Mouse (Mus musculus): ENCODE results near the gene Hist2h2ac. TPM values are rescaled to one million over a fixed set of nuclear protein-coding genes. Genes with fewer than 3 reads are reported as not detected.
"Not testable (repeated sequence)": the region's sequence is repeated elsewhere in the genome, so short reads cannot be mapped to it uniquely, and the experiment has no call there.

Gene Hist2h2ac
- polyA plus RNA-seq, 1 experiment from 2014 or later = 10.8 TPM

DNA sequence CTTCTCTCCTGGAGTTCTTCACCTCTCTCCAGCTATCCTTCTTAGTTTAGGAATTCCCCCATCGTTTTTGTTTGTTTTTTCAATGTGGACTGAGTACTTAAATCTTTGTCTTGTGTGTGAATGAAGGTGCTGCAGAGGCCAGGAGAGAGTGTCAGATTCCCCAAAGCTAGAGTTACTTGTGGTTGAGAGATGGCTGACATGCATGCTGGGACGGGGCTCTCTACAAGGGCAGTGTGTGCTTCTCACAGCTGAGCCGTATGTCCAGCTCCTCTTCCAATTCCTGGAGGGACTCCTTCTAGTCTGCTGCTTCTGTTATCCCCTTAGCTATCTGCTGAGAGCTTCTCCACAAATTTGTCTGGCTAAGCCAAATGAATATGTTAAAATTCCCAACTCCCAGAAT, 15.2 kb upstream of the Hist2h2ac start:
- peak overlapping the region; percentile 91; the same call in 1 of the 2 replicates for H3K27ac ChIP-seq
- no peak overlapping the region for H3K4me3 ChIP-seq (replicated peaks)
- H3K4me2 ChIP-seq = peak overlapping the region; percentile 56; the same call in 1 of the 2 replicates
- no peaks in the 10 kb centered on the region for H3K36me3 ChIP-seq
- 39% methylated on average over 3 of the region's 3 CpGs for WGBS
- H3K27me3 ChIP-seq = no peaks in the 10 kb centered on the region
- no peaks in the 10 kb centered on the region for H3K9me3 ChIP-seq (replicated peaks)
- peaks cover 26% of the 10 kb centered on the region for H3K4me1 ChIP-seq
- no peak overlapping the region for H3K9ac ChIP-seq
- ATAC-seq (replicated peaks; ENCODE audit: low FRiP score) = no peak

DNA sequence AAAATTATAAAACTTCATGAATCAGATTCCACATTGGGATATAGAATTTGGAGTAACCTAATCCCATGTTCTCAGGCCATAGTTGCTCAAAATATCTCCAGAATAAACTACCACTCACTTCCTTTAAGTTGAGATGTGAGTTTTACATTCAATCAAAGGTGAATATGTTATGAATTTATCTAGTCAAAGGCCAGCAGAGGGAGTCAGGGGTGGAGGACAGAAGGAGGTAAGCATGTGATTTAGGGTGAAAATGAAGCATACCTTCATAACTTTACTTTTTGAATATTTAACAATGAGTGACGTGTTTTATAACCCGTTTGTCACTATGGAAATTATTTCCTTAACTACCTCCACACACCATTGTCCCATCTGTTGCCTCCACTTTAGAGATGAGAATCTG, 14.2 kb upstream of the Hist2h2ac start:
- no peaks in the 10 kb centered on the region for H3K9me3 ChIP-seq (replicated peaks)
- H3K36me3 ChIP-seq = no peaks in the 10 kb centered on the region
- no peak overlapping the region for H3K9ac ChIP-seq
- no peak overlapping the region for H3K27ac ChIP-seq
- WGBS = 88% methylated on average over 2 of the region's 2 CpGs
- no peak overlapping the region for H3K4me2 ChIP-seq
- no peak for ATAC-seq (replicated peaks; ENCODE audit: low FRiP score)
- no peaks in the 10 kb centered on the region for H3K27me3 ChIP-seq
- H3K4me1 ChIP-seq = peaks cover 24% of the 10 kb centered on the region
- no peak overlapping the region for H3K4me3 ChIP-seq (replicated peaks)

DNA sequence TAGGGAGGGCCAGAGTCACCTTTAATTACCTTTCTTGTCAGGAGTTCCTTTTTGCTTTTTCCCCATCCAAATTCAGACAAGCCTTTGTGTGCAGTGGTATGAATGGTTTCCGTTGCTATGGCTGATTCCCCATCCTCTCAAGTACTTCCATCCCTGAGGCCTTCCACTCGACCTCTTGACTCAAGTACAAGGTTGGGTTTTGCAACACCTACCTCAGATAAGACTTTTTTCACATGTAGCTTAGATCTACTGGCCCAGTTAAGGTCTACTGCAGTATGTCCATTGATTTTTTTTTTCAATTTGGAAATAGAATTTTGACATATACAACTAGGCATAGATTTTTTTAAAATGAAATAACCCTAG, 11.1 kb upstream of the Hist2h2ac start:
- no peak overlapping the region for H3K27ac ChIP-seq

DNA sequence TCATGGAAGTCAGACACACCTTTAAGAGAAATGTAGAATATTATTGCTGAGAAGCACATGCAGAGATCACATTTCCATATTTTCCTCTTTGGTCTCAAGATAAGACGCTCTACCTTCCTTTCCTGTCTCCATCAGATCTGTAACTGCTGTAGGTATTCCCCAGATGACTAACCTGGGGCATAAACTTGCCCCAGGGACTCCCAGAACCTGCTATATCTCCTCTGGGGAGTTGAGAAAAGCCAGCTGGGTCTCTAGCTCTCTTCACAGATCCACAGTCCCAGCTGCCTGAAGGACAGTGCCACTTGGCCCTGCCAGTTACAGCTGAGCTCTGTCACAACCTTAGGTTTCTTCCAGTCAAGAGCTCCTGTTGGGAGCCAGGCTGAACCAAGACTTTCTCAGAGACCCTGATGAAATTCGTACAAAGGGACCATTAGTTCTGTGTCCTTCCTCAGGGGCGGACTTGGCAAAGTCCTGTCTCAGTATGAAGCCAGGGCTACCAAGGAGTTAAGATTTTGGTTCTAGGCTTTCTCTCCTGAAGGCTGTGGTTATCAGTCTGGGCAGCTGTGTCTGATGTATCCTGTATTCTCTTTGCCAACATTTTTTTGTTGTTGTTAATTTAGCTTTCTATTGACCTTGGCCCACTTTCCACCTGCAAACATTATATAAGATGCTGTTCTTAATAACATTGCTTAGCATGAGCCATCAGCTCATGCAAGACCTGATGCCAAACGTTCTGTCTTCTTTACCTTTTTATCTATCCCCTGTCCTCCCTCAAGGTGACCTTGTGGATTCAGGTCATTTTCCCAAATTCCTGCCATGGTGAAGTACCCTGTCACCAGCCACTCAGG, 10.5 kb upstream of the Hist2h2ac start:
- no peaks in the 10 kb centered on the region for H3K36me3 ChIP-seq
- no peak overlapping the region for H3K4me2 ChIP-seq
- no peak overlapping the region for H3K9ac ChIP-seq
- no peak overlapping the region for H3K4me3 ChIP-seq (replicated peaks)
- no peaks in the 10 kb centered on the region for H3K9me3 ChIP-seq (replicated peaks)
- peaks cover 17% of the 10 kb centered on the region for H3K4me1 ChIP-seq
- no peaks in the 10 kb centered on the region for H3K27me3 ChIP-seq
- 80% methylated on average over 4 of the region's 4 CpGs for WGBS
- no peak for ATAC-seq (replicated peaks; ENCODE audit: low FRiP score)
- H3K27ac ChIP-seq = no peak overlapping the region

More for the DNA sequence above, 11.1 kb upstream of the Hist2h2ac start:
- no peak overlapping the region for H3K4me3 ChIP-seq (replicated peaks)
- peaks cover 19% of the 10 kb centered on the region for H3K4me1 ChIP-seq
- H3K9ac ChIP-seq = no peak overlapping the region
- no peak overlapping the region for H3K4me2 ChIP-seq
- no peaks in the 10 kb centered on the region for H3K9me3 ChIP-seq (replicated peaks)
- H3K27me3 ChIP-seq = no peaks in the 10 kb centered on the region
- ATAC-seq (replicated peaks; ENCODE audit: low FRiP score) = no peak
- no peaks in the 10 kb centered on the region for H3K36me3 ChIP-seq
- WGBS = 77% methylated on average over 2 of the region's 2 CpGs

DNA sequence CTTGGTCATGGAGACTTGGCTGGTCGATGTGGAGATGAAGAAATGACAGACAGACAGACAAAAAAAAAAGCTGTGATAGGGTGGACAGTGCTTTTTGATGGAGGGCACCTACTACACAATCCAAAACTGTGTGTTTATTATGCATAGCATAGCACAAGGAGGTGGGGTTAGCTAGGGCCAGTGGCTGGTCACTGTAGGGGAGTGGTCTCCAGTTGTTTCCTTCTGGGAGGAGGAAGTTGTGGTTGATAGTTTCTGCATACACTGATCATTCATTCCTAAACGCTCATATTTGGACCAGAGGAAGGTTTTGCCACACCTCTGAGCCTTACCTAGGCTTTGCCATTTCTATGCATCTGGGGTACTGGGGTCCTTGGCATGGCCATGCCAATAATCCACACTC, 9.7 kb upstream of the Hist2h2ac start:
- 78% methylated on average over 2 of the region's 2 CpGs for WGBS
- no peak overlapping the region for H3K27ac ChIP-seq
- ATAC-seq (replicated peaks; ENCODE audit: low FRiP score) = no peak
- no peak overlapping the region for H3K4me3 ChIP-seq (replicated peaks)
- H3K36me3 ChIP-seq = no peaks in the 10 kb centered on the region
- H3K4me2 ChIP-seq = no peak overlapping the region
- H3K9ac ChIP-seq = no peak overlapping the region
- H3K4me1 ChIP-seq = peaks cover 21% of the 10 kb centered on the region
- no peaks in the 10 kb centered on the region for H3K9me3 ChIP-seq (replicated peaks)
- no peaks in the 10 kb centered on the region for H3K27me3 ChIP-seq

DNA sequence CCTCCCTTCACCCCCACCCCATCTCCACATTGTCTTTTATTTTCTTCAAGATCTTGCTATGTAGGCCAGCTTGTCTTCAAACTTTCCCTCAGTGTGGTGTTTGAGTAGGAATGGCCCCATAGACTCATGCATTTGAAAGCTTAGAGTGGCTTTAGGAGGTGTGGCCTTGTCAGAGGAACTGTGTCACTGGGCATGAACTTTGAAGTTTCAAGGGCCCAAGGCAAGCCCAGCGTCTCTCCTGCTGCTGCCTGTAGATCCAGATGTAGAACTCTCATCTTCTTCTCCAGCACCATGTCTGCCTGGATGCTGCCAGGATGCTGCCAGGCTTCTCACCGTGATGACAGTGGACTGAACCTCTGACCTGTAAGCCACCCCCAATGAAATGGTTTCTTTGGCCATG, 8.1 kb upstream of the Hist2h2ac start:
- Histone ChIP-seq H3K27ac (no peak overlapping the region), H3K36me3 (no peaks in the 10 kb centered on the region), H3K27me3 (no peaks in the 10 kb centered on the region), H3K4me1 (peaks cover 32% of the 10 kb centered on the region), H3K4me2 (no peak overlapping the region), H3K9me3 (replicated peaks) (no peaks in the 10 kb centered on the region), H3K4me3 (replicated peaks) (no peak overlapping the region), H3K9ac (no peak overlapping the region)
- WGBS = 62% methylated on average over 2 of the region's 2 CpGs
- no peak for ATAC-seq (replicated peaks; ENCODE audit: low FRiP score)

DNA sequence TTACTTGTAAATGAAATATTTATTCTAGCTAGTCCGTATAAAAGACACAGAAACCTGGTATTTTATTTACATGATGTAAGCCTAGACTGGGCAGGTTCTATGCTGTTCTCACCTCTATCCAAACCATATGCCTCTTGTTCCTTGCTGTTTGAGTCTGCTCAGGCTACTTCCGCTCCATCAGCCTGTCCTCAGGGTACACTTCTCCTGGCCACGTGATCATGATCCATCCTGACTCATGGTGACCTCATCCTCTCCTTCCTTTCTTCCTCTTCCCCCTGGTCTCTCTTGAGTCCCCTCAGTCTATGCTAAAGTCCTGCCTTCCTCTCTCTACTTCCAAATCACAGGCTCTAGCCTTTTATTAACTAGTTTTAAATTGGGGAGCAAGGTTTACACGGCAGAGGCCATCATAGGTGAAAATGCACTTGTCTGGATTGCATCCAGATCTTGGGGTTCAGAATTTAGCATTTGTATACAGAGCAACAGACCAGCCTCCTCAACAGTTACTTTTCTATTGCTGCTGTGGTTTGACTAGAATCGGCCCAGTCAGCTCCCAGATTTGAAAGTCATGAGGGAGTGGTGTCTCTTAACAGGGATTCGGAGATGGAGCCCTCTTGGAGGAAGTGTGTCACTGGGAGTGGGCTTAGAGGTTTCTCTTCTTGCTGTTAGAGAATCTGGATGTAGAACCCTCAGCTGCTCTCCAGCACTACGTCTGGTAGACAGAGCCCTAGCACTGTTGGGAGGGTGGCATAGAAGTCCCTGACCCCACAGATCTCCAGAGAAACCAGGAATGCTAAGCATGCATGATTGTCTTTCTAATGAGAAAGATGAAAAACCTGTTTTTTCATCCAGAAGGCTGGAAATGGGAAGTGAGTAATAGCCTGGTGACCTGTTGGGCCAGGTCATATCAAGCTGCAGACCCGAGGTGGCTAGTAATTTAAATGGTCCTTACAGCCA, 6.3 kb upstream of the Hist2h2ac start:
- Histone ChIP-seq H3K27ac (no peak overlapping the region), H3K27me3 (no peaks in the 10 kb centered on the region), H3K36me3 (no peaks in the 10 kb centered on the region), H3K9ac (no peak overlapping the region), H3K4me1 (peaks cover 48% of the 10 kb centered on the region), H3K9me3 (replicated peaks) (no peaks in the 10 kb centered on the region), H3K4me2 (no peak overlapping the region), H3K4me3 (replicated peaks) (no peak overlapping the region)
- WGBS = 61% methylated on average over 8 of the region's 8 CpGs
- no peak for ATAC-seq (replicated peaks; ENCODE audit: low FRiP score)

DNA sequence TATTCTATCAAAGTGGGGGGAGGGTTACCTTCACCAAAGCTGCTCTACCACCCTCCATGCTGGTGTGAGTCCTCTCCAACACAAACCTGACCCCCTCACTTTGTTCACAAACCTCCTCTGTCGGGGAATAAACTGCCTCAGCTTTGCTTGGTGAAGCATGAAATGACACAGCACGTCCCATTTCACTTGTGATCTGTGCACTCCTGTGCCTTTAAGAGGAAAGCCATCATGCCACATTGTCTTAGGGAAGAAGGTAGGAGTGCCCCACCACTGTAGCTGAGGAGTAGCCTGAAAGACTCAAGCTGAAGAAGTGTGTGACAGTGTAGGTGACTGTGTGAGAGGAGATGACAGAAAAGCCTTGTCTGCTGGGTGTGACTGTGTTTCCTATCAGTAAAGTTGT, 4.7 kb upstream of the Hist2h2ac start:
- Histone ChIP-seq H3K36me3 (no peaks in the 10 kb centered on the region), H3K4me3 (replicated peaks) (no peak overlapping the region), H3K4me2 (peak overlapping the region; percentile 11; the same call in 1 of the 2 replicates), H3K27me3 (no peaks in the 10 kb centered on the region), H3K9ac (no peak overlapping the region), H3K27ac (peak overlapping the region; percentile 39), H3K4me1 (peaks cover 51% of the 10 kb centered on the region), H3K9me3 (replicated peaks) (no peaks in the 10 kb centered on the region)
- no peak for ATAC-seq (replicated peaks; ENCODE audit: low FRiP score)
- 18% methylated on average over 2 of the region's 2 CpGs for WGBS

DNA sequence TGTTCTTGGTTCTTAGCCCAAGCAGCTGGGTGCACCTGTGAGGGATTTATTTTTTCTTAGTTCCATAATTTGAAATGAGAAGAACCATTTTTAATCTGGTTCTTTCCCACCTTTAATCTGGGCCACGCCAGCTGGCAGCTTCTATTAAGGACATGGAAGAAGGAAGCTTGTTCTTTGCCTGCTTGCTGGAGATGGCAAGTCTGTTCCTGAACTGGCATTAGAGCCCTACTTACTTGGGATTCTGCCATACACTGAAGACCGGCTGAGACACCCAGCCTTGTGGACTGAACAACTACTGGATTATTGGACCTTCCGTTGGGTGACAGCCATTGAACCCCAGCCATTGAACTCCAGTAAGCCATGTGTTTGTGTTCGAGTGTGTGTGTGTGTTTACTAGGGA, 2.1 kb upstream of the Hist2h2ac start:
- peaks cover 60% of the 10 kb centered on the region for H3K4me1 ChIP-seq
- 94% methylated on average over 4 of the region's 4 CpGs for WGBS
- no peak overlapping the region; the same call in 1 of the 2 replicates for H3K4me3 ChIP-seq (replicated peaks)
- H3K9me3 ChIP-seq (replicated peaks) = no peaks in the 10 kb centered on the region
- no peaks in the 10 kb centered on the region for H3K36me3 ChIP-seq
- no peak for ATAC-seq (replicated peaks; ENCODE audit: low FRiP score)
- 0 out of 2 replicates have a peak overlapping the region, but pooled peaks have one; percentile 10 for H3K9ac ChIP-seq
- 0 out of 2 replicates have a peak overlapping the region, but pooled peaks have one; percentile 4 for H3K27ac ChIP-seq
- H3K27me3 ChIP-seq = no peaks in the 10 kb centered on the region
- peak overlapping the region; percentile 86 for H3K4me2 ChIP-seq

DNA sequence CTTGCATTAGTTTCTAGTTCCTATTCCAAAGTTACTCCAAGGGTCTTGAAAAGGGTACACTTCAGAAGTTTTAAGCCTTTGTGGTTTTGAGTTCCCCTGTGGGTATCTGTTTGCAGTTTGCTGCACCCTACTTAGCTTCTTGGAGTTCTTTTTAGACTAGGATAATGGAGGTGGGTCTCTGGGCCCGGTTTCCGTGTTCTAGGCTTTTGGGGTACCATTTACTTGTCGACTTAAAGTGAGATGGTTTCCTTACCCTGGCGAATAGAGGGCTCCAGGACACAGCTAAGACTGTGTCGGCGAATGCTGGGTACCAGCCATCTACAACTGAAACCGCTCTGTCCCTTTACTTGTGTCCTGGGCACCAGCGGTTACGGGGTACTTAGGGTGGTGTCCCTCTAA, 959 bp upstream of the Hist2h2ac start:
- Histone ChIP-seq H3K27ac (peak overlapping the region; percentile 100), H3K9ac (peak overlapping the region; percentile 64), H3K27me3 (no peaks in the 10 kb centered on the region), H3K4me1 (peaks cover 51% of the 10 kb centered on the region), H3K4me3 (replicated peaks) (peak overlapping the region; percentile 68), H3K36me3 (no peaks in the 10 kb centered on the region), H3K9me3 (replicated peaks) (no peaks in the 10 kb centered on the region), H3K4me2 (peak overlapping the region; percentile 86)
- no peak for ATAC-seq (replicated peaks; ENCODE audit: low FRiP score)
- 21% methylated on average over 9 of the region's 9 CpGs for WGBS

DNA sequence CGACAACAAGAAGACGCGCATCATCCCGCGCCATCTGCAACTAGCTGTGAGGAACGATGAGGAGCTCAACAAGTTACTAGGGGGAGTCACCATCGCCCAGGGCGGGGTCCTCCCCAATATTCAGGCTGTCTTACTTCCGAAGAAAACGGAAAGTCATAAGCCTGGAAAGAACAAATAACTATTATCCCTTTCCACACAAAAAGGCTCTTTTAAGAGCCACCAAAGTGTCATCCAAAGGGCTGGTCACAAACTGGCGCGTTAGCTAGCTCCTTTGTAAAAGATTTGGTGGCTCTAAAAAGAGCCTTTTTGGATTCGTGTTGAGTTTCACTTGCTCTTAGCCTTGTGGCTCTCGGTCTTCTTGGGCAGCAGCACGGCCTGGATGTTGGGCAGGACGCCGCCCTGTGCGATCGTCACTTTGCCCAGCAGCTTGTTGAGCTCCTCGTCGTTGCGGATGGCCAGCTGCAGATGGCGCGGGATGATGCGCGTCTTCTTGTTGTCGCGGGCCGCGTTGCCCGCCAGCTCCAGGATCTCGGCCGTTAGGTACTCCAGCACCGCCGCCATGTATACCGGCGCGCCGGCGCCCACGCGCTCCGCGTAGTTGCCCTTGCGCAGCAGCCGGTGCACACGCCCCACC, 432 bp downstream of the Hist2h2ac start:
- H3K4me1 ChIP-seq = peaks cover 41% of the 10 kb centered on the region
- H3K4me2 ChIP-seq = peak overlapping the region; percentile 86
- H3K9ac ChIP-seq = peak overlapping the region; percentile 92
- under 1% methylated on average over 47 of the region's 47 CpGs for WGBS
- H3K4me3 ChIP-seq (replicated peaks) = peak overlapping the region; percentile 68
- ATAC-seq (replicated peaks; ENCODE audit: low FRiP score) = peak; percentile 2; the same call in 1 of the 2 replicates
- not testable (repeated sequence) for H3K9me3 ChIP-seq (replicated peaks); H3K36me3 ChIP-seq; H3K27me3 ChIP-seq
- H3K27ac ChIP-seq = peak overlapping the region; percentile 100
